Mouse (Mus musculus): ENCODE measurements at regions not wholly inside any gene's neighbourhood (a gene's known extent, or its start where the extent isn't known, plus 50 kb on each side); places are given as distances from the start of the nearest gene placed in this dataset.
"Not testable (repeated sequence)": the region's sequence is repeated elsewhere in the genome, so short reads cannot be mapped to it uniquely, and the experiment has no call there.

DNA sequence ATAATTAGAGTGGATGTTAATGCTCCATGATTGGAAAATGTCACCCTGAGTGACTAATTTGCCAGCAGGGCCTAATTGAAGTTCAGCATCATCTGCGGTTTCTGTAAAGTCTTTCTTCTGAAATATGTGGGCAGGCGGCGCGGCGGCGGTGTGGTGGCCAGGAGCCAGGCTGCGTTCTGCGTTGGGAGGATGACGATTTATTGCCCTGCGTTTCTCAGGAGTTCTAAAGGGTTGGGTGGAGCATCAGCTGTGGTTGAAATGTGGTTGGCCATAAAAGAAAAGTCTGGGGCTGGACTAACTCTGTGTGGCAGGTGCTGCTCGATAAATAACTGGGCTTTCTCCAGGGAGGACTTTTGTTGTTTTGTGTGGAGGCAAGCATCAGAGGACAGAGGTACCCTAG is 219.4 kb upstream of the 1700012A03Rik start:
- no peaks in the 10 kb centered on the region for H3K27me3 ChIP-seq (ENCODE audit: low read depth, poor library complexity, severe bottlenecking)
- WGBS = 48% methylated on average over 11 of the region's 11 CpGs
- no peaks in the 10 kb centered on the region for H3K9me3 ChIP-seq (replicated peaks)
- no peak overlapping the region for H3K4me3 ChIP-seq
- peaks cover 3% of the 10 kb centered on the region; the same call in 1 of the 2 replicates for H3K4me1 ChIP-seq
- DNase-seq (ENCODE audit: low spot score) = no peak
- no peak overlapping the region for H3K27ac ChIP-seq
- no peaks in the 10 kb centered on the region for H3K36me3 ChIP-seq

DNA sequence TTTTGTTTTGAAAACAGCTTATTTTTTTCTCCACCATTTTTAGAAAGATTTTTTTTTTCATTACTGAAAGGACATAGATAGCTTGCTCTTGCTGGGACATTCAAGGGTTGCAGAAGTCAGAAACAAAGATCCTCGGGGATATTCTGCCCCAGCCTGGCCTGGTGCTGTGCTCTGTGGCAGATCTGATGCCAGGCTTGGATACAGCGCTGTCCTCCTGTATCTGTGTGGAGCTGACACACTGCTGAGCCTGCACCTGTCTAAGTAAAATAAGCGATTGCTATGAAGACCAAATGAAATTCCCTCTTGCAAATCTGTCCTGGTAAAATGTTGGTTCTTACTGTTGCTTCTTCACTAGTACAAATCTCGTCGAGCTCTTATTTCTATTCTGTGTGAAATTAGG is 226.4 kb upstream of the 1700012A03Rik start:
- Histone ChIP-seq H3K4me3 (no peak overlapping the region), H3K36me3 (no peaks in the 10 kb centered on the region), H3K27me3 (ENCODE audit: low read depth, poor library complexity, severe bottlenecking) (no peaks in the 10 kb centered on the region), H3K9me3 (replicated peaks) (no peaks in the 10 kb centered on the region), H3K27ac (no peak overlapping the region), H3K4me1 (no peaks in the 10 kb centered on the region)
- WGBS = 89% methylated on average over 5 of the region's 5 CpGs
- no peak for DNase-seq (ENCODE audit: low spot score)

DNA sequence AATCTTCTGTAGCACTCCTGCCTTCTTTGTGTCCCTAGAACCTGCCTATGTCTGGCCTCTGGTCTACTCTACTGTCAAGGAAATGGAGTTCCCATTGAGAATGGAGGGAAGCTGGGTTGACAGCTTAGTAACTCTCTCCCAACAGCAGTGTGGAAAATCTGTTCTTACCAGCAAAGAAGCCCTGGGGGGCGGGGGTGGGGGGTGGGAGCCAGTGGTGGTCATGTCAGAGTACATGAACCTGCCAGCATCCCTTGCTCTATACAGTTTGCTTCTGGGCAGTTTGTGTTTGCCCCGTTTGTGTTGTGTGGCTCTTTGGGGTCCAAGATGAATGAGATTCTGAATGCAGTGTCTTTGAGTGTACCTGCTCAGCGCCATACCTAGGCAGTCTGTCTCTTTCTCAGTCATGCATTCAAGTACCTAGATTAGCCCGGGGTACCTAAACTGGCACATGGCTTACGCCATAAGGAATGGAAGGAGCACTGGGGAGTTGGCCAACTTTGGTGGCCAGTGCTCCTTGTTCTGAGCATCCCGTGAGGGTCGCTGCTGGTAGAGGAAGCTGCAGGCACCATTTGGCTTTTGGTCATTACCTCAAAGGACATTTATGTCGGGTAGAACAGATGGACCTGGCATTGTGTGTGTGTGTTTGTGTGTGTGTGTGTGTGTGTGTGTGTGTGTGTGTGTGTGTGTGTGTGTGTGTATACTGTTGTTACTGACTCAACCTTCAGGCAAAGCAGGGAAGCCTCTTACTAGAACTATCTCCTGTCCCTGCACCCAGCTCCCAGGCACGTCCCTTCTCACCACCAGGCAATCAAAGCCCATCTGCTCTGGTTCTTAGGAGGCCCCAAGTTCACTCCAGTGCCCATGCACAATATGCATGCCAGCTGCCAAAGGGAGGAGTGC is 227.6 kb upstream of the 1700012A03Rik start:
- WGBS = 76% methylated on average over 9 of the region's 9 CpGs
- Histone ChIP-seq H3K4me1 (no peaks in the 10 kb centered on the region), H3K27me3 (ENCODE audit: low read depth, poor library complexity, severe bottlenecking) (no peaks in the 10 kb centered on the region), H3K4me3 (no peak overlapping the region), H3K27ac (no peak overlapping the region), H3K9me3 (replicated peaks) (no peaks in the 10 kb centered on the region), H3K36me3 (no peaks in the 10 kb centered on the region)
- DNase-seq (ENCODE audit: low spot score) = no peak

GRCm38 (mm10) chr6:31821621-31822020 is 228.4 kb upstream of the 1700012A03Rik start:
- Histone ChIP-seq H3K27ac (no peak overlapping the region), H3K36me3 (no peaks in the 10 kb centered on the region), H3K4me1 (no peaks in the 10 kb centered on the region), H3K4me3 (no peak overlapping the region), H3K9me3 (replicated peaks) (no peaks in the 10 kb centered on the region), H3K27me3 (ENCODE audit: low read depth, poor library complexity, severe bottlenecking) (no peaks in the 10 kb centered on the region)
- no peak for DNase-seq (ENCODE audit: low spot score)
- 73% methylated on average over 7 of the region's 7 CpGs for WGBS

GRCm38 (mm10) chr6:31817640-31818039 is 232.4 kb upstream of the 1700012A03Rik start:
- 90% methylated on average over 1 of the region's 1 CpGs for WGBS
- Histone ChIP-seq H3K4me1 (no peaks in the 10 kb centered on the region), H3K27me3 (ENCODE audit: low read depth, poor library complexity, severe bottlenecking) (no peaks in the 10 kb centered on the region), H3K4me3 (no peak overlapping the region), H3K27ac (no peak overlapping the region), H3K9me3 (replicated peaks) (no peaks in the 10 kb centered on the region), H3K36me3 (no peaks in the 10 kb centered on the region)
- DNase-seq (ENCODE audit: low spot score) = no peak

DNA sequence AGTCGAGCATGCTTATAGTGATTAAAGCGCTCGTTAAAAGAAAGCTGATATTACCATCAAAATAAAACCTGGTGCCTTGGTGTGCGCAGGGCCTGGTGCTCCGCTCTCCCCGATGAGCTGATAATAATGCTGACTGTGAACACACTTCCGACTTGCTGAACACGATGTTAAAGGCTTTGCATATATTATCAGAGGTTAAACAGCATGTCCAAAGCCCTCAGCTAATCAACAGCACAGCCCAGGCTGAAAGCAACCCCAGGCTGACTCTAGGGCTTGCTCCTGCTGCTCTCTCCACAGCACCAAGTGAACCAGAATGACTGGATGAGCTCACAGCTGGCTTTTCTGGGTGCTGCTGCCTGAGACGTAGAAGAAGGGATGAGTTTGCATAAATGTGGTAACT is 238.2 kb upstream of the 1700012A03Rik start:
- 73% methylated on average over 9 of the region's 9 CpGs for WGBS
- Histone ChIP-seq H3K27me3 (ENCODE audit: low read depth, poor library complexity, severe bottlenecking) (no peaks in the 10 kb centered on the region), H3K27ac (no peak overlapping the region), H3K4me3 (no peak overlapping the region), H3K9me3 (replicated peaks) (no peaks in the 10 kb centered on the region), H3K36me3 (no peaks in the 10 kb centered on the region), H3K4me1 (peaks cover 15% of the 10 kb centered on the region)
- no peak for DNase-seq (ENCODE audit: low spot score)

GRCm38 (mm10) chr6:31810602-31811512 is 239.2 kb upstream of the 1700012A03Rik start:
- no peak overlapping the region for H3K27ac ChIP-seq
- no peaks in the 10 kb centered on the region for H3K27me3 ChIP-seq (ENCODE audit: low read depth, poor library complexity, severe bottlenecking)
- H3K4me3 ChIP-seq = no peak overlapping the region
- 55% methylated on average over 10 of the region's 10 CpGs for WGBS
- no peak for DNase-seq (ENCODE audit: low spot score)
- no peaks in the 10 kb centered on the region for H3K9me3 ChIP-seq (replicated peaks)
- no peaks in the 10 kb centered on the region for H3K36me3 ChIP-seq
- H3K4me1 ChIP-seq = peaks cover 15% of the 10 kb centered on the region

- H3K4me1 ChIP-seq; H3K4me3 ChIP-seq; DNase-seq (ENCODE audit: low spot score); H3K27me3 ChIP-seq (ENCODE audit: low read depth, poor library complexity, severe bottlenecking); H3K9me3 ChIP-seq (replicated peaks); H3K27ac ChIP-seq; H3K36me3 ChIP-seq: not testable (repeated sequence)
- WGBS = 97% methylated on average over 5 of the region's 10 CpGs
Observed at GRCm38 (mm10) chr6:31804468-31804867, 240.7 kb upstream of the Podxl start.

DNA sequence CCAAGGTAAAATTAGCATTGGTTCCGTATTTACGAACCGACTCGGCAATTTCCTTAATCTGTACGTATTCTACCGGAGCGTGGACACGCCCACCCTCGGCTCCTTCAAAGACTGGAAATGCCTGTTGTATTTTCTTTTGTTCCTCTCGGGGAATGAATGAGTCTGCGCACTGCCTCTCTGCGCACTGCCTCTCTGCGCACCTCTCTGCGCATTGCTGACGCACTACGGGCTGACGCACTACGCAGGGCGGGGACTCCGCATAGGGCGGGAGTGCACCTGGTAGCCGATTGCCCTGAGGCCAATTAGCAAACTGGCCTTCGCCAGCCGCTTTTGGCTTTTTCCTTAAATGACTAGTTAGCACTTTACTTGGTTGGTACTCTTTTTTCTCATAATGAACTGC is 239.4 kb upstream of the Podxl start:
- H3K27ac ChIP-seq = not testable (repeated sequence)
- WGBS = 70% methylated on average over 12 of the region's 24 CpGs

GRCm38 (mm10) chr6:31791547-31791946 is 227.8 kb upstream of the Podxl start:
- 89% methylated on average over 7 of the region's 7 CpGs for WGBS
- DNase-seq (ENCODE audit: low spot score) = no peak

More for the DNA sequence above, 239.4 kb upstream of the Podxl start:
- not testable (repeated sequence) for H3K36me3 ChIP-seq; H3K9me3 ChIP-seq (replicated peaks); H3K4me1 ChIP-seq; H3K4me3 ChIP-seq; H3K27me3 ChIP-seq (ENCODE audit: low read depth, poor library complexity, severe bottlenecking); DNase-seq (ENCODE audit: low spot score)

GRCm38 (mm10) chr6:31790906-31791305 is 227.1 kb upstream of the Podxl start:
- 68% methylated on average over 2 of the region's 2 CpGs for WGBS
- DNase-seq (ENCODE audit: low spot score) = no peak
- Histone ChIP-seq H3K27ac (no peak overlapping the region), H3K4me3 (no peak overlapping the region), H3K4me1 (no peaks in the 10 kb centered on the region), H3K36me3 (no peaks in the 10 kb centered on the region), H3K27me3 (ENCODE audit: low read depth, poor library complexity, severe bottlenecking) (no peaks in the 10 kb centered on the region), H3K9me3 (replicated peaks) (no peaks in the 10 kb centered on the region)

More at GRCm38 (mm10) chr6:31791547-31791946, 227.8 kb upstream of the Podxl start:
- Histone ChIP-seq H3K9me3 (replicated peaks) (no peaks in the 10 kb centered on the region), H3K4me1 (no peaks in the 10 kb centered on the region), H3K27me3 (ENCODE audit: low read depth, poor library complexity, severe bottlenecking) (no peaks in the 10 kb centered on the region), H3K4me3 (no peak overlapping the region), H3K36me3 (no peaks in the 10 kb centered on the region), H3K27ac (no peak overlapping the region)

DNA sequence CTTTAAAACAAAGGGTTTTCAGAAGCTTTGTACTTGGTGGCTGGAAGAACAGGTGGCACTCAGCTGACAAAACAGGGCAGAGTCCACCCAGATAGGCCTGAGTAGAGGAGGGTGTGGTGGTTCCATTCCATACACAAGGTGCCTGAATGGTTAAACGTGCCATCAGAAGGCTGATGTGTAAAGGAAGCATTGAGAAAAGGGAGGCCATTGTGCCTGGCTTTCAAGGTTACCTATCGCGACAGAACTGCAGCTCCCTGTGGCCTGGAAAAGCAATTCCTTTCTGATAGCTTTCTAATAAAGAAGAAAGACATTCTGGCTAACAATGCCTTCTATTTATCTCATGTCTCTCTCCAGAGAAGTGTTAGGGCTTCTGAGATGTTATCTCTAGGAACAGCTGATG is 213.1 kb upstream of the Podxl start:
- no peak overlapping the region for H3K27ac ChIP-seq
- H3K36me3 ChIP-seq = no peaks in the 10 kb centered on the region
- DNase-seq (ENCODE audit: low spot score) = peak; percentile 12
- H3K4me1 ChIP-seq = no peaks in the 10 kb centered on the region
- no peaks in the 10 kb centered on the region for H3K27me3 ChIP-seq (ENCODE audit: low read depth, poor library complexity, severe bottlenecking)
- H3K4me3 ChIP-seq = no peak overlapping the region
- WGBS = 77% methylated on average over 3 of the region's 3 CpGs
- no peaks in the 10 kb centered on the region for H3K9me3 ChIP-seq (replicated peaks)

- Histone ChIP-seq H3K9me3 (replicated peaks) (no peaks in the 10 kb centered on the region), H3K27ac (no peak overlapping the region), H3K27me3 (ENCODE audit: low read depth, poor library complexity, severe bottlenecking) (no peaks in the 10 kb centered on the region), H3K4me1 (no peaks in the 10 kb centered on the region), H3K4me3 (no peak overlapping the region), H3K36me3 (no peaks in the 10 kb centered on the region)
- 93% methylated on average over 2 of the region's 2 CpGs for WGBS
- no peak for DNase-seq (ENCODE audit: low spot score)
Observed at GRCm38 (mm10) chr6:31771916-31772315, 208.1 kb upstream of the Podxl start.
